Mouse (Mus musculus): ENCODE results near the gene Dynlt1c.
"Not testable (repeated sequence)": the region's sequence is repeated elsewhere in the genome, so short reads cannot be mapped to it uniquely, and the experiment has no call there.

Gene Dynlt1c

DNA sequence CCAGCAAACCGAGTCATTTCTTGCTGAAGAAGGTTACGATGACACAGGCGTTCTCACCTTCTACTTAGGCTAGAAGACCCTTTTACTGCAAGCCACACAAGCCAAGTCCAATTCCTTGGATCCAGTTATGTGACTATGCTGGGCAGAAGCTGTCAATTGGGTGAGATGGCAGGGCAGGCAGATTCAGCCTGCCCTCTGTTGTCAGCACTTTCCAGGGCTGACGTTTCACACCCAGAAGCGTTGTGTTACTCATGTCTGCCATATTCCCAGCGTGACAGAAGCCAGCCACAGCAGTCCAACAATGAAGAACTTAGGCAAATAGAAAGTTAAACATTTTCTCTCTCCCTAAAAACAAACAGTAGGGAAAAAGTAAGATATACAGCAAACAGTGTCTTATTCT is 18.6 kb downstream of the Dynlt1c start:
- DNase-seq = not testable (repeated sequence)

DNA sequence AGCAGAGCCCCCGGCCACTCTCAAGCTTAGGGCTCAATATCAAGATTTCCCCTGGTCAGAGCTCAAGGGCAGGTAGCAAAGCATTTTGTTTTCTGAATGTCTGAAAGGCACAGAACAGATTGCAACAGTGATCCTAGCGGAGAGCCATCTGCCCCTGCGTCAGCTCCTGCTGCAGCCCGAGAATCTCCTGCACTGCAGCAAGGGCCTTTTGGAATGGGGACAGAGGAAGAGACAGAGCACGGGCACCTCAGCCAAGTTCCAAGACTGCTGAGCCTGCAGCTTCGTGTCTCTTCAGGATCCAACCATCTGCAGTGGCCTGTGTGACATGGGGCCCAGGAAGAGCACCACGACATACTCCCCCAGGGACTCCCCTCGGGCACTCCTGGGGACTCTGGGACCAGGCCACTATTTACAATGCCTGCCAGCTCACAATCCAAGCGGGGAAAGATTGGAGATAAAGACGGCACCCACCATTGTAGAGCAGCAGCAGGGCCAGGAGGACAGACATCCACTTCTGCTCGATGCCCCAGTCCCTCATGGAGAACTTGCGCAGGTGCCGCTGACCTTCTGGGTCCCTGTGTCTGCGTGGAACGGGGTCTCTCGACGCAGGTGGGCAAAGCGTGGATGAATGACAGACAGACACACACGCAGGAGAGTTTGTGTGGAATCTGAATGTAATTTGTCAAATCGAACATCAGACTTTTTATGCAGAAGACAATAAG is 19.4 kb downstream of the Dynlt1c start:
- DNase-seq = not testable (repeated sequence)

DNA sequence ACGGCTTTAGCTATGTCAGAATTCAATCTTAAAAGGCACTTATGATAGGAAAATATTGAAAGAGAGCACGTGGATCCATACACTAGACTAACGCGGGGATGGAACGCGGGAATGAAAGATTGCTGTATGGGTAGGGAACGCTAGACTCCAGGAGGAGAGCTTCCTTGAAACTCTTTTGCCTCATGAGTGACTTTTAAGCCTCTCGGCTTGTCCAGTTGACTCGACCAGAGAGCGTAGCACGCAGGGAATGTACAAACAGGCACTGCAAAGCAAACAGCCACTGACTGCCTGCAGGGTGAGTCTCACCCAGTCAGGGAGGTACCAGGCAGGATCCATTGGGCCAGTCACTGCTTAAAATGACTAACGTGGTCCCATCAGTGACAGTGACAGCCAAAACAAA is 20.5 kb downstream of the Dynlt1c start:
- DNase-seq = not testable (repeated sequence)

DNA sequence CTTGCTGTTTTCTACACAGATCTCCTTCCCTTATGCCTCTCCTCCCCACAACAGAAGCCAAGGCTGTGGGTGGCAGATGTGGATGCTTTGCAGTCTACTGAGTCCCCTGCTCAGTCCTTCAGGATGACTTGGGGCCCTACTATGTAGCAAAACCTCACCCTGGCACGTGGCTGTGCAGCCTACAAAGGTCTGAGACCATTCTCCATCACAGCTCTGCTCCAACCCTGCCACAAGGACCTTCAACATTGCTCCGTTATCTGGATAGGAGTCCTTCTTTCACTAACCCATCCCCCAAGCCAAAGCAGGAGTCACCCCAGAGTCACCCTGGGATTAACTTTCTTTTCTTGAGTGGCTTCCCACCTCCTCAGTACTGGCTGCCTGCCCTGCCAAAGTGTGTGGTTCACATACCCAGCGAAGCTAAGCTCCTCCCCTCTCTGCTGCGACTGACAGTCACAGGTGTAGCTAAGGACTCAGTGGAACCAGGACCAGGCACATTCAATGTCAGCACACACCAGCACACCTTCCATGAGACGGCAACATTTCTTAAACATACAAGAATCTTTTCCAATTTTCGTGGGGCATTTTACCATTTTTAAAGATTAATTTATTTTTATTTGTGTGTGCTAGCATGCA is 23.6 kb downstream of the Dynlt1c start:
- DNase-seq = not testable (repeated sequence)

DNA sequence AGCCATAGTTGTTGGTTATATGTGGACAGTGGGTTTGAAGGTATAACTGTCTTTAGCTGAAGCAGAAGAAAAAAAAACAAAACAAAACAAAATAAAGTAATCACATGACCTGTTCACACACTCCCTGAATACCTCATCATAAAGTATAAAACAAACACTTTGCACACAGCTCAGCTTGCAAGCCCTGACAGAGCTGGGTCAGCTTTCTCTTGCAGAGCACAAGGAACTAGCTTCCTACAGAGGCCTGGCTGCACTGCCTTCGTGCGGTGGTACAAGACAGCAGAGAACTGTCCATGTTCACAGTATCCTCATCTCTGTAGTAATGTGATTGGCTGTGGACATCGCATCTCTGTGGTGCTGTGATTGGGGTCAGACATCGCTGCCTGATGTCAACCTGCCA is 28.9 kb downstream of the Dynlt1c start:
- not testable (repeated sequence) for DNase-seq

DNA sequence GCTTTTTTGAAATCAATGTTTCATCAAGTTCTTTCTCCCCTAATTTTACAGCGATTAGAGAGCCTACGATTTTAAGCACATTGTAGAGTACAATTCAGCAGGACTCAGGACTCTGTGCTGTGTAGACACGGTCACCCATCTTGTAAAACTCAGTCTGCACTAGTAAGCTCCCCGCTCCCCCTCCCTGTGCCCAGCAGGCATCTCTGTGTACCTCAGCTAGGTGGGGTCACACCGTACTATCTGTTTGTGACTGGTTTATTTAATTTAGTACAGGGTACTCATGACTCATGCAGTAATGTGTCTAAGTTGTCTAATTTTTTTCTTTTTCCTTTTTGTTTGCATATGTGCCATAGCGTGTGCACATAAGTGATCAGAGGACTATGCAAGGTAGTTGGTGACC is 31.4 kb downstream of the Dynlt1c start:
- DNase-seq = not testable (repeated sequence)

DNA sequence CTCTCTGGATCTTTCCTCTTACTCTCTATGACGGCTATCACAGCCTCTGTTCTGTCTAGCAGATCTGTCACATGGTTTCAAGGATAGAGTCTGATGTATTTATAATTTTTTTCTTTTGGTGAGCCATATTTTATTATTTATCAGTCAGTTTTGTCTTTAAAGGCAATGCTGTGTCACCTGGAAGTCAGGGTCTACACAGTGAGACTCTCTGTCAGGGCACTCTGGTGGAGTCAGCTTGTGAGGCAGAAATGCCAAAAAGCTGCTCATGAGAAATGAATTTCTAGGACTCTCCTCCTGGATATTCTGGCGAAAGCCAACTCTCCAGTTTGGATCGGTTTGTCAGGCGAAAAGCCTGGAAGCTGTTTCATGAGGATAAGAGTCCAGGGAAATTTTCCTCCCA is 34.3 kb downstream of the Dynlt1c start:
- DNase-seq = not testable (repeated sequence)

DNA sequence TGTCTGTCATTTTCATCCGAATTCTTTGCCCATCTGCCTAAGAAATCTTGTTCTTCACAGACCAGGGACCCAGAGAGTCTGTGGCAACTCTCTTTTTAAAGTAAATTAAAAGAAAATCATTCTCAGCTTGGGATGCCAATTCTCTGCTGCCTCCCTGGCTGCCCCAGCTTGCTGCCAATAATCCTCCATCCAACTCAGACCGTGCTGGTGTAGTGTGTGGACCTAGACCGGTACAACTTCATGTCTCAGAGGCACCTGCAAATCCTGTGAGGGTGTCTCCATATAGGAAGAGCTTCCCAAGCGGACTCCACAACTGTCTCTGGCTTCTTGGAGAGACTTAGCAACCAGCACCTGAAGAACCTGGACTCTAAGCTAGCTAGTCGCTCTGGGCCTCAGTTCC is 35.4 kb downstream of the Dynlt1c start:
- no peak for DNase-seq

DNA sequence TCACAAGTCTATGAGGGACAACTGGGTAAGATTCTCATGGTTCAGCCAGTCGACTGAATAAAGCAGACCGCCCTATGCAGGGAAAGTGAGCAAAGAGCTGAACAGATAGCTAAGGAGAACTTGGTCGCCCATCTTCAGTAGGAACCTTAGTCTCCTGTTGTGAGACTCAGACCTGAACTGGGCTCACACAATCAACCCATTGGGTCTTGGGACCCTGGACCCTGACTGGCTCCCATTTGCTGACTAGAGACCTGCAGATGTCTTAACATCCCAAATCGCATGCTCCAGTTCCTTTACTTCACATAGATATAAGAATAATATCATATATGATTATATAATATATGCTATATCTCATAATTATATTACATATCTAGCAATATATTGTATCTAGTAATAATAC is 36.0 kb downstream of the Dynlt1c start:
- not testable (repeated sequence) for DNase-seq

DNA sequence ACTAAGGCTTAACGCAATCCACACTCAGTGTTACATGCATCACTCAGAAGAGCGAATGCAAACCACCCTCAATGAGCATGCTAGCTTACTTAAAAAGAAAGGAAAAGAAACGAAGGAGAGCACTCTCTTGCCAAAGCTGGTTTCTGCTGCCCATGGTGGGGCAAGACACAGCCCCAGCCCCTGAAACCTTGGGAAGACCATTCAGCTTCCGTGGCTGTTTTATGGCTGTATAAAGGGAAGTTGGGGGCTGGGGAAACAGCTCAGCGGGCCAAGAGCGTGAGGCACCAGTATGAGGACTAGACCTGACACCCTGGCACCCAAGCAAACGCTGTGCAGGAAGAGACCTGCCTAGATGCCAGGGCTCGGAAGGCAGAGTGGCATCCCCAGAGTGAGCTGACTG is 37.0 kb downstream of the Dynlt1c start:
- DNase-seq = not testable (repeated sequence)

DNA sequence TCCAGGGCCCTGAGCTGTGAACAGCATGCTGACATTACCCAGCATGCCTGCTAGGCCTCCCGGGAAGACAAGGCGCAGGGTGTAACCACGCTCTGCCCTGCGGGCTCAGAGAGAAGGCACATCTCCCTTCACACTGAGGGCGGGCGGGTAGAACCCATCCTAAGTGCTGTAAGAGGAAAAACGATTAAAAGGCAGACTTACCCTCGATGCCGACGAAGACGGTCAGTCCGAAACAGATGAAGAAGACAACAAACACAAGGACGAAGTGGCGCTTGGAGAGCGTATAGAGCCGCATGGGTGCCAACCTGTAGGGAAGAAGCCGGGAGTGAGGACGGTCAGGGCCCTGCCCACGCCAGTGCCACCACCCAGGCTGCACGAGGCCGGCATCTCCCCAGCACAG is 38.0 kb downstream of the Dynlt1c start:
- DNase-seq = not testable (repeated sequence)

DNA sequence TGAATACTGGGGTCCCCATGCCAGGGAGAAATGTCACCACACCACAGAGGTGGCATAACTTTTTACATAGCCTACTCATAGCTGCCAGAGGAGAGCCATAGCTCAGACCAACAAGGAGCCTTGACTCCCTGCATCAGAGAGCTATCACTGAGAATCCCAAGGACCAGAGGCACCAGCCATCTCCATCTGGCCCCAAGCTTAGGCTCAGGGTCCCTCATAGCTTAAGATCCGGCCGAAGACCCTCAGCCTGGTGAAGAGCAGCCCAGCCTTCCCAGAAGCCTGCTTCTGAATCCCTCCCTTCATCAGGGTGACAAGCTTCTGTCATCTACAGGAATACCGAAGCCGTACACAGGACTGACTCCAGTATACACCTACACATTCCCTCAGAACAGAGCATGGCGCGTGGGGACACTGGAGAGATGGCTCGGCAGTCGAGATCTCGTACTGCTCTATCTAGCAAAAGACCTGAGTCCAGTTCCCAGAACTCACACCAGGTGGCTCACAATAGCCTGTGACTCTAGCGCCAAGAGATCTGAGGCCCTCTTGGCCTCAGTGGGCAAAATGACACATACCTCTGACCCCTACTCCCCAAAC is 38.7 kb downstream of the Dynlt1c start:
- not testable (repeated sequence) for DNase-seq

DNA sequence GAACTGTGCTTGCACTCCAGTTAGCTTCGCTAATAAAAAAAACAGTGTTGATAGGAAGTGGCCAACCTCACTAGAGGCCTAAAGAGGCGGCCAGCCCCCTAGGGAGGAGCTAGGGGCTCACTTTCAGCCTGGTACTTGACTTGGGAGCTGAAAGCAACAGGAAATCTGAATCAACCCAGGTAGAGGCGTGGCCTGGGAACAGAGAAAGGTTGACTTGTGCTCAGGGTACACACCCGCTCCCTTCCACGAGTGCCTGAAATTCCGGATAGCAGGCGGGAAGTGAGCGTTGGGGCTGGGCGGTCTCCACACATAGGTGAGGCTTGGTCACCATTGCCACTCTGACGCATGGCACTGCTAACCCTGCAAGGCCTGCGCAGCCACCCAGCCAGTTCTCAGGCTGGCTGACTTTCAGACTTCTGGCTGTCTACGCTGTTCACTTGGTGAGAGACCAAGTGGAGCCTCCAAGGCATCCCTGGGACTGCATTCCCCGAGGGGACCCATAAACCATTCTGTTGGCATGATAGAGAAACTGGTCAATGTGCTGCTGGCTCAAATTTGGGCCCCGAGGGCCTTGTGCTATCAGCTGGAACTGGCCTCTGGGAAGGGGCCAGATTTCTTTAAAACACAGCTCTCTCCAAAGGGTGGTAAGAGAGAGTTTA is 39.4 kb downstream of the Dynlt1c start:
- not testable (repeated sequence) for DNase-seq

DNA sequence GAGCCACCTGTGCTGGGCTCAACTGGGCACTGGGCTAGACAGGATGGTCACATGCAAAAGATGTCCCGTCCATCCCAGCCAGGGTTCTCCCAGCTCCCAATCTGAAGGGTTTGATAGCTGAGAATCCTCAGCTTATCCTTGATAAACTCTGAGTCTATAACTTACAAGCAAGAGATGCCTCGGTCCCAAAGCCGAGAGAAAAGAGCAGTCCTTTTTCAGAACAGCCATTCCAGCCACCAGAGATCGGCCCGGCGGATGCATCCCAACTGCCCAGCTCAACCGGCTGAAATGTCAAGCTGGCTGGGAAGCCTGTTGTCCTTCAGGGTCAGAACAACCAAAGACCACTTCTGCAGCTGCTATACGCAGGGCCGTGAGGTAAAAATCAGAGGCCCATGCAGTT is 42.7 kb downstream of the Dynlt1c start:
- not testable (repeated sequence) for DNase-seq

DNA sequence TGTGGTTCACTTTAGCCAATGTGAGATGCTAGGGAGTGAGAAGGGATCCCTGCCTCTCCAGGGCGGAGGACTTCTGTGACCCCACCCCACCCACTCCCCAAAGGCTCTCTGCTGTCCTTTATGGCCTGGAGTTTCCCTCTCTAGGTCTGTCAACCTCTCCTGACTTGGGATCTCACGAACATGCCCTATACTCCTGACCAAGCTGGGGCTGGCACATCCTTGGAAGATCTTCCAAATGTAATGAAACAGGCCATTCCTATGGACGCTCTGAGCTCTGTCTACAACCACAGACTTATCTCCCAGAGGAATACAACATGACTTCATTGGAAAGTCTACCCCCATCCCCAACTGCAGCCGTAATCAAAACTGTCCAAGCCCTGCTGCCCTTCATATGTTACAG is 43.2 kb downstream of the Dynlt1c start:
- not testable (repeated sequence) for DNase-seq

DNA sequence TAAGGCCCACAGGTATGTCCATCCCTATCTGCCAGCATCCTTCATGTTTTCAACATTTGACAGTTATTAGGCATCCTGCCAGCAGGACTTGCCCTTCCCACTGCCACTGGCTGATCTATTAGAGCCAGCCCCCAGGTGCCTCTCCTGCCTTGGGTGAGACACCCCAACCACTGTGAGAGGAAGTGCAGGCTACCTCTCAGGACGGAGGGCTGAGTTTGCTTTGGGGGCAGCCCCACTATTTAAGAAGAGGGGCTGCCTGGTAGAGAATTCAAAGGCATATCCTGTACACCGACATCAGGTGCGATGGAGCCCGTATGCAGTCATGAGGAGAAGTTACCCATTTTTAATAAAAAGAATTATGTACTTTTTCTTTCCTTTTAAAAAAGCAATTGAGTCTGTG is 44.2 kb downstream of the Dynlt1c start:
- not testable (repeated sequence) for DNase-seq

DNA sequence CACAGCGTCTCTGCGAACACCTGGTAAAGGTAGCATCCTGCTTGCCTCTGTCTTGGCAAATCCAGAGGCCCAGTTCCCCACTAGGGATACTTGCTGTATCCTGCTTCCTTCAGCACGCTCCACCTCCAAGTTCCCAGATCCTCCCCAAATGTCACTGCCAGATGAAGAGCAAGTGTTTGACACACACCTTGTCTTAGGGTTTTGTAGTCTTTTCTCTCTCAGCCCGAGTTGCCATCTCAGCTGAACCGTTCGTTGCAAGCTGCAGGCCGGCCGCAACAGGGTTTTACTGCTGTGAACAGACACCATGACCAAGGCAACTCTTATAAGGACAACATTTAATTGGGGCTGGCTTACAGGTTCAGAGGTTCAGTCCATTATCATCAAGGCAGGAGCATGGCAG is 45.4 kb downstream of the Dynlt1c start:
- not testable (repeated sequence) for DNase-seq

DNA sequence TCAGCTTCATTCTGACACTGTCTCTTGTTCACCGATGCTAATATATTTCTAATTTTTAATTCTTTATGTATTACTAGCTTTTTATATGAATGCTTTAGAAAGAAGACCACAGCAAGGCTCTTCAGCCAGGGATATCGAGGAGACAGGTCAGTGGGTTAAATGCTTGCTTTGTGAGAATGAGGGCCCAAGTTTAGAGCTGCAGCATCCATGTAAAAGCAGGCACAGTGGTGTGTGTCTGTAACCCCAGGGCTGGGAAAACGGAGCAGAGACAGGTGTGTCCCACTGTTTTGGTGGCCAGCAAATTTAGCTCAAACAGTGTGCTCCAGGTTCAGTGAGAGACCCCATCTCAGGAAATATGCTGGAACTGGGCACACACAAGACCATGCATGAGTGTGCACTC is 46.0 kb downstream of the Dynlt1c start:
- not testable (repeated sequence) for DNase-seq

DNA sequence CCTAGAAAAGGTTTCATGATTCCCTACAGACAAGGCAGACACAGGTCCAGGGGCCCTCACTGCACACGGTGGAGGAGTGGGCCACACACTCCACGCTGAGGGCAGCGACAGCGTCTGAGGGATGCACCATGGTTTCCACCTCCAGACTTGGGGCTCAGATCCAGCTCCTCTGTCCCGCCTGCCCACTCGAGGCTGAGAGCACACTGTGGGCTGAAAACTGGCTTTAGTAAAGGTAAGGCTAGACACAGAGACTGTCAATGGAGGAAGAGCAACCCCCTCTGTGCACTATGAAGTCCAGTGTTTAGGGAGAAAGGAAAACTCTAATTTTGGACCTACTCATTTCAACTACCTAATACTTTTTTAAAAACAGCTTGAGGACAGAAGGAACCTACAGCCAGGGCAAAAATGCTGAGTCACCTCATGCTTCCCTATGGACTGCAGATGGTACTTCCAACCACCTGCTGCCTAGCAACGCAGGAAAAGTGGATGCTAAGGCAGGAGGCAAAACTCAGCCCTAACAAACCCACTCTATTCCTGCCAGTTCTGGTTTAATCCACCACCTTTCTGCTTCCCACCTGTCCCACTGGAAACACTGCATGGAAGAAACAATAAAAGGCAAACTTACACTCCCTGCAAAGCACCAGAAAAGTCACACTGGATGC is 49.6 kb downstream of the Dynlt1c start:
- DNase-seq = not testable (repeated sequence)

DNA sequence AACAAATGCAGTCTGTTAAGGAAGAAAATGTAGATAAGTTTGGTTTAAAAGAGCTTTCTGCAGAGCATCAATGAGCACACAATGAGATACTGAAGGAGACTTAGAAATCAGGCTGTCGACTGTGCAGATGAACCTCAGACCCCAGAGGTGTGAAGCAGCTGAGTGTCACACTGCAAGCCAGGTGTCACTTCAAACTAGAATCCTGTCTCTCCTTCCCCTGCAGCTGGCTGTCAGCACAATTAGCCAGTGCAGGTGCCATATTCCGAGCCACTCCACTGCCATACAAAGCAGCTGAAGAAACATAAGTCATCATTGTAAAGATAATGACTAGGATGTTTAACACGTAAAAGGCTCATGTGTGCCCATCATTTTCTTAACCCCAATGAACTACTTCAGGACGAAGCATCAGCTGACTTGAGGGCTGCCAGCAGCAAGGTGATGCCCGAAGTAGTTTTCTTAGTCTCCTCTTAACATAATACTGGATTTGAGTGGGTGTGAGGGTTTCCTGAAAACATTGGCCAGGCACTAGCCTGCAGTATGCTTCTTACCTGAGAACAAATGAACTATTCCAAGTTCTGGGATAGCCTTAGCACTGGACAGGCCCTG is 52.0 kb downstream of the Dynlt1c start:
- not testable (repeated sequence) for DNase-seq

DNA sequence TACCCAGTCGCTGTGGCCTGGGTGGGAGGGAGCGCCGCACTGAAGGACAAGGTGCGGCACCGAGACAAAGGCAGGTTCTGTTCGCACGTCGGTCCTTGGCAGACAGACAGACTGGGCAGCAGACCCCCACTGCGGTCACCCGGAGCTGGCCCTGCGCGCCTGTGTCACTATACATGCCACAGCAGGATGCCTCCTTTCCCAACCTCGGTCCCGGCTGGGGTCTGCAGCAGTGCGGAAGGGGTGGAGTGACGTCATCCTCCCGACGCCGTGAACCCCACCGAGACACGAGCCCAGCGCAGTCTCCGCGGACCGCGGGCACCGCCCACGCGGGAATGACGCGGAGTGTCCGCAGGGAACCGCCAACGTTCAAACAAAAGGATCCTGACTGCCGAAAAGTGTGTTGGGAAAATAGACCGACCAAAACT is 53.6 kb downstream of the Dynlt1c start:
- DNase-seq = peak; percentile 77

DNA sequence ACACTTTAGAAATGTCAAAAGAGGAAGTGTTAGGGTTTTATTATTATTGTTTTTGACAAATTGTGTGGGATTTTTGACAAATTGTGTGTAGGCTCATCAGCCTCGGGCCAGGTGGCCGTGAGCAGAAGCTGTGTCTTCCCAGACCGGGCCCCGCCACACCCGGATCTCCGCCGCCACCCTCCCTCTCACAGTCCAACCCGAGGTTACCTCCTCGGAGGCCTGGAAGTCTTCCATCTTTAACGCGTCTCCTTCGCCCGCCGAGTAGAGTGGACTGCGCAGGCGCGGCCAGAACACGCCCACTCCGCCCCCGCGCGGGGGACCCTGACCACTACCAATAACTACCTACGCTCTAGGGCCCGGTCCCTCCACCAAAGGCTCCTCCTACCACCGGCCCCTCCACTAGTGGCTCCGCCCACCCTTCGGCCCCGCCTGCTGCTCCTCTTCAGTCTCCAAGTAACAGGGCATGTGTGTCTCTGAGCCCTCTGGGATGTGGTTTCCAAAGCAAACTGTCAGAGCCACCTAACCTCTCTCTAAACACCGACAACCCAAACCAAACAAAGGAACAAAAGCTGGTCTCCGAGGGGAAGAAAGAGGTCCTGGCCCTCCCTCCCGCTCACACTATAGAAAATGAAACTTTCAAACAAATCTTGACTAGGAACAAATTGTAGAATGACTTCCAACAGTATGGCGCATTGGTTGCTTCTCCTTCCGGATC is 54.3 kb downstream of the Dynlt1c start, which contains the start of gene Dynlt1f:
Dynlt1f (minus strand) TSS at position 334 of the 715 bp plus-strand sequence.
- peak; percentile 78 for DNase-seq
